Mouse (Mus musculus) limb, embryonic 15.5 days (tissue): Measurements from ENCODE around the gene Vdr. TPM values are rescaled to one million over a fixed set of nuclear protein-coding genes. Genes with fewer than 3 reads are reported as not detected.

ENCODE experiments used
- ATAC-seq: fragments of 200-750 bp; cut with Nextera tagmentation; 2 replicates; pipeline ENCODE4 v1.8.0; 2017; ENCODE audit warnings: low read depth, moderate TSS enrichment; ENCODE audit not compliant: insufficient number of reproducible peaks, low FRiP score, low TSS enrichment
- H3K27ac ChIP-seq: fragments of 300-500 bp; sonication (generic); 2 replicates; pipeline ENCODE4 v1.5.1; 2015; ENCODE audit warnings: moderate library complexity, mild to moderate bottlenecking, inconsistent platforms
- H3K27me3 ChIP-seq: fragments of 300-500 bp; sonication (generic); 2 replicates; pipeline ENCODE4 v1.6.1; 2015; ENCODE audit warnings: inconsistent platforms
- H3K36me3 ChIP-seq: fragments of 300-500 bp; sonication (generic); 2 replicates; pipeline ENCODE4 v1.6.1; 2015; ENCODE audit warnings: inconsistent platforms
- H3K4me1 ChIP-seq: fragments of 300-500 bp; sonication (generic); 2 replicates; pipeline ENCODE4 v1.6.1; 2015; ENCODE audit warnings: inconsistent platforms
- H3K4me2 ChIP-seq: fragments of 300-500 bp; sonication (generic); 2 replicates; pipeline ENCODE4 v1.6.1; 2015; ENCODE audit warnings: mild to moderate bottlenecking, inconsistent platforms
- H3K4me3 ChIP-seq: fragments of 300-500 bp; sonication (generic); 2 replicates; pipeline ENCODE4 v1.5.1; 2015; ENCODE audit warnings: mild to moderate bottlenecking, inconsistent platforms
- H3K9ac ChIP-seq: fragments of 300-500 bp; sonication (generic); 2 replicates; pipeline ENCODE4 v1.6.1; 2015; ENCODE audit warnings: inconsistent platforms
- H3K9me3 ChIP-seq: fragments of 300-500 bp; sonication (generic); 2 replicates; pipeline ENCODE4 v1.6.1; 2016; ENCODE audit warnings: inconsistent platforms
- WGBS: fragments of 180-500 bp; shearing (Covaris S2); methylation state at CpG from one replicate; pipeline ENCODE4 v1.1.7; 2015; 5-methylcytosine and 5-hydroxymethylcytosine counted together
- polyA plus RNA-seq: library from polyadenylated mRNA; unstranded; fragments of >200 nt; fragmentation: Nextera tagmentation; extraction: Ambion mirVana; gene quantifications from 2 replicates; pipeline ENCODE4 v1.2.1, GENCODE M21; 2015

Vdr gene
- 3.4 and 4.2 TPM in 2 replicates for polyA plus RNA-seq

DNA sequence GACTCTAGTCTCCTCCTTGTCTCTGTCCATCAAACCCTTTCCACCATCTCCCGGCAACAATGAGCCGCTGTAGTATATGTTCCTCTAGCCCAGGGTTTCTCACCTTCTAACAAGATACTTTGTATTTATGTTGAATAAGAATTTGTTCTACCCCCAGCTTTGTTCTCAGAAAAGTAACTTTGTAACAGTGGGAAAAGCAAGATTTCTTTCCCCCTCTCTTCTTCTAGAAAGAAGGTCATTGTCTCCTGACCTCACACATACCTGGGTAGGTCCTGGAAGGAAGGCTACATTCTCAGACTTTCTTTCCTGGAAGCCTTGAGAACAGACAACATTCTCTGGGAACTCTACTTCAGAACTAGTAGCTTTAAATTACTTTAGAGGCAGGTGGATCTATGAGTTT lies at the start of gene Vdr:
Gene Vdr (minus strand): TSS at position 101 of the 400 bp plus-strand sequence.
- Histone ChIP-seq H3K9me3 (no peaks in the 10 kb centered on the region), H3K4me2 (no peak within 1 kb of the TSS), H3K27me3 (peaks cover 26% of the 10 kb centered on the region), H3K4me1 (peaks cover 21% of the 10 kb centered on the region), H3K36me3 (no peaks in the 10 kb centered on the region), H3K27ac (no peak within 1 kb of the TSS), H3K4me3 (no peak within 1 kb of the TSS), H3K9ac (no peak within 1 kb of the TSS)
- 95% methylated on average over 2 of the region's 2 CpGs for WGBS
- ATAC-seq, result no peak

DNA sequence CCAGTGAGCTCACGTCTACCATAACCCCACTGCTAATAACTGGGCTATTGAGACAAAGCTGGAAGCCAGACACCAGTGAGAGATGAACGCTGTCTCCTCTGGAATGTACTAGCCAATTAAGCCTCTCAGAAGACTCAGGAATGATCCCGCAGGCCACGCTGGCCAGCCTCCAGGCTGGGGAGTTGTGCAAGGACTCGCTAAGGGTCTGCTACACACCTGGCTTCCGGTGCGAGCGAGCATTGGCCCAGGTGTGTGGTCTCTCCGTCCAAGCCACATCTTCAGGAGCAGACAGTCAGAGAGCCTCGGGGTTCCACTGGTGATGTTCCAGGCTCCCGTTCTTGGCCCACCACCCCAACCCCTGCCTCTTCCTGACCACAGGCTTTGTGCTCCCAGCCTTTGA lies 46.0 kb upstream of the Vdr start:
- Histone ChIP-seq H3K4me2 (no peak overlapping the region), H3K9ac (no peak overlapping the region), H3K4me3 (no peak overlapping the region), H3K4me1 (peaks cover 18% of the 10 kb centered on the region), H3K36me3 (no peaks in the 10 kb centered on the region), H3K27me3 (no peaks in the 10 kb centered on the region), H3K9me3 (no peaks in the 10 kb centered on the region), H3K27ac (no peak overlapping the region)
- WGBS, result 50% methylated on average over 11 of the region's 11 CpGs
- ATAC-seq, result no peak

DNA sequence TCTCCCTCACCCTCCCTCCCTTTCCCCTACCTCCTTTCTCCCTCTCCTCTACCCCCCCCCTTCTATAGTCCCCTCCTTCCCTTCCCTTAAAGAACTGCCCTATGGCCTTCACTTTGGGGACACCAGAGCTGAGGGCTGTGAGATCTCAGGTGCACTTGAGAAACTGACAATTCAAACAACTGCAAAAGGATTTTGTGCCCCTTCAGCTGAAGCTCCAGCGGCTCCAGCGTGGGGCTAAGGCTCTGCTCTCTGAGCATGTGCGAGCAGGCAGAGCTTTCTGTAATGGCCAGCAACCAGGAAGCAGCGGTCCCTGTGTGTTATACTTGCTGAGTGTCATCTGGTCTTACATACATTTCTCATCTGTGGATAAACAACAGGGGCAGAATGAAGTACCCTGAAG lies 45.3 kb upstream of the Vdr start:
- H3K4me2 ChIP-seq, result no peak overlapping the region
- ATAC-seq, result no peak
- no peak overlapping the region for H3K9ac ChIP-seq
- peaks cover 18% of the 10 kb centered on the region for H3K4me1 ChIP-seq
- no peak overlapping the region for H3K27ac ChIP-seq
- 22% methylated on average over 4 of the region's 4 CpGs for WGBS
- no peaks in the 10 kb centered on the region for H3K36me3 ChIP-seq
- no peaks in the 10 kb centered on the region for H3K27me3 ChIP-seq
- H3K9me3 ChIP-seq, result no peaks in the 10 kb centered on the region
- H3K4me3 ChIP-seq, result no peak overlapping the region

DNA sequence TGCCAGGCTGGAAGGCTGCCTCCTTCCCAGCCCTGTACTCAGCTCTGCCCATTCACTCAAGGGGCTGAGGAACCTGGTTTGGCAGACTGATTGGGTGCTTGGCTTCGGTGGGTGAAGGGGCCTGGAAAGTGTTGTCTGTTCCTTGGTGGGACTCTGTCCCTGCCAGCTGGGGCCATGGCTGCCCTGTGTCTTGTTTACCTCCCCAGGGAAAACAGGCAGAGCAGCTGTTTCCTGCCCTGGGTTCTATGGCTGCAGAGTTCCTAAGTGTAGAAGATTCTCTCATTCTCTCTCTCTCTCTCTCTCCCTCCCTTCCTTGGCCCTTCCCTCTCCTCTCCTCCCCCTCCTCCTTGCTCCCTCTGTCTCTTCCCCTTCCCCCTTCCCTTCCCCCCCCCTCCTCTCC lies 44.9 kb upstream of the Vdr start:
- 65% methylated on average over 1 of the region's 1 CpGs for WGBS
- H3K9me3 ChIP-seq, result no peaks in the 10 kb centered on the region
- H3K27me3 ChIP-seq, result no peaks in the 10 kb centered on the region
- no peak overlapping the region for H3K27ac ChIP-seq
- H3K4me2 ChIP-seq, result no peak overlapping the region
- peaks cover 19% of the 10 kb centered on the region for H3K4me1 ChIP-seq
- no peak overlapping the region for H3K4me3 ChIP-seq
- no peak overlapping the region for H3K9ac ChIP-seq
- no peak for ATAC-seq
- H3K36me3 ChIP-seq, result no peaks in the 10 kb centered on the region

DNA sequence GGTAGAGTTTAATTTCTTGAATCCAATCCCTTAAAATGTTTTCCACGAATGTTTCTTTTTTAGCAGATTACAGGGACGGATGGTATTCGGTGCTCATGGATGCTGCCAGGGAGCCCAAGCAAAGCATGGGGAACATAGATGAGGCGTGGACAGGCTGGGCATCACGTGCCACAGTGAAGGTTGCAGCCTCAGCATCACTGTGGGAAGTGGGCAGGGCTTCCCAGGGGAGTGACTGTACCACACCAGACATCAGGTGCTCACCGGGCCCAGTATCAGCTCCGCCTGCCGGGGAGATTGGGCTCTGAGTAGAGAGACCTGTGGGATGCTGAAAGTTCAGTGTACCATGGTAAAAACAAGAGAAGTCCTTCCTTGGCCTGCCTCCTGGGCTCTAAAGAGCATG lies 44.2 kb upstream of the Vdr start:
- no peak overlapping the region for H3K4me3 ChIP-seq
- no peak for ATAC-seq
- no peak overlapping the region for H3K27ac ChIP-seq
- no peaks in the 10 kb centered on the region for H3K27me3 ChIP-seq
- WGBS, result 83% methylated on average over 8 of the region's 8 CpGs
- H3K4me2 ChIP-seq, result no peak overlapping the region
- H3K36me3 ChIP-seq, result no peaks in the 10 kb centered on the region
- no peaks in the 10 kb centered on the region for H3K9me3 ChIP-seq
- H3K9ac ChIP-seq, result no peak overlapping the region
- peaks cover 25% of the 10 kb centered on the region for H3K4me1 ChIP-seq

DNA sequence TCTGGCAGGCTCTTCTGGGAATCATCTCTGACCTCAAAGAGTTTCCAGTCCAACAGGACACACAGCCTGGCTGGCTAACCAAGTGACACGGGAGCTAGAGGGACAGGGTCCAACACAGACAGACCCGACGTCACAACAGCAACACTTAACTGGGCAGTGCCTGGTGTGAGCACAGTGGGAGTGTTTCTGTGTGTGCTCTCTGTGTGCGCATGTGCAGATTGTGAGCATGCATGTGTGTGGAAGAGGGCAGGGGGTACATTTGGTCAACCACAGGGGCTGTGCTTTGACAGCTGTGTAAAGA lies 42.4 kb upstream of the Vdr start:
- Histone ChIP-seq H3K4me2 (no peak overlapping the region), H3K27ac (no peak overlapping the region), H3K4me3 (no peak overlapping the region), H3K9ac (no peak overlapping the region), H3K36me3 (no peaks in the 10 kb centered on the region), H3K27me3 (peaks cover 2% of the 10 kb centered on the region; the same call in 1 of the 2 replicates), H3K4me1 (peaks cover 32% of the 10 kb centered on the region), H3K9me3 (no peaks in the 10 kb centered on the region)
- 63% methylated on average over 4 of the region's 4 CpGs for WGBS
- ATAC-seq, result no peak

DNA sequence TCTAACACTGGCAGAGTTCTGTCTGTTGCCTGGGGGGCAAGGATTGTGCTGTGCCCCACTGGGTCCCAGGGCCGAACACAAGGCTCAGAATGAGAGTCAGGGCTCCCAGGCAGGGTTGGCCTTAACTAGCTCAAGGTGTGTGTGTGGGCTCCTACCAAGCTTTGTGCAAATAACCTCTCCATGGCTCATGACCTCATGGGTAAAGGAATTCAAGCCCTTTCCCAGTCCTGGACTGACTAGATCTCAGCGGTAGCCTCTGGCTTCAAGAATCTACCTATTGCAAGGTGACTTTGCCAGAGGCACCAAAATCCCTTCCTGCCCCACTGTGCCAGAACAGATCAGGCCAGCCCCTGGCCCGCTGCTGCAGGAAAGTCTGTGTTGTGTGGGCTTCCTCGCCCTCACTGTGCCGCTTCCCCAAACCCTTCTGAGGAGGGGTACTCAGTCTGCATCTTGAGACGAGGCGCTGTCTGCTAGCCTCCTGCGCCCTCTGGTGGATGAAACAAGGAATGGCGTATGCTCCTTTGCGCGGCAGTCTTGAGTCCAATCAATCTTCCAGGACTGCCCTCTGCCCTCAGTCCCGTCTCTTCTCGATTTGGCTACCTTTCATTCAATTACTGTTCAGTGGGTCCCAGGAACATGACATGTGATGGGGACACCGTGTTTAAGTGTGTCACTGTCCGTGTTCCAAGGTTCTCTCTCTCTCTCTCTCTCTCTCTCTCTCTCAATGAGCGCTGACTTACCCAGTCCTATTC lies 41.9 kb upstream of the Vdr start:
- no peak overlapping the region for H3K4me2 ChIP-seq
- no peak; the same call in 1 of the 2 replicates for ATAC-seq
- WGBS, result 14% methylated on average over 16 of the region's 16 CpGs
- H3K27ac ChIP-seq, result no peak overlapping the region
- H3K9ac ChIP-seq, result no peak overlapping the region
- H3K4me1 ChIP-seq, result peaks cover 32% of the 10 kb centered on the region
- H3K36me3 ChIP-seq, result no peaks in the 10 kb centered on the region
- no peak overlapping the region for H3K4me3 ChIP-seq
- H3K9me3 ChIP-seq, result no peaks in the 10 kb centered on the region
- peaks cover 2% of the 10 kb centered on the region; the same call in 1 of the 2 replicates for H3K27me3 ChIP-seq

DNA sequence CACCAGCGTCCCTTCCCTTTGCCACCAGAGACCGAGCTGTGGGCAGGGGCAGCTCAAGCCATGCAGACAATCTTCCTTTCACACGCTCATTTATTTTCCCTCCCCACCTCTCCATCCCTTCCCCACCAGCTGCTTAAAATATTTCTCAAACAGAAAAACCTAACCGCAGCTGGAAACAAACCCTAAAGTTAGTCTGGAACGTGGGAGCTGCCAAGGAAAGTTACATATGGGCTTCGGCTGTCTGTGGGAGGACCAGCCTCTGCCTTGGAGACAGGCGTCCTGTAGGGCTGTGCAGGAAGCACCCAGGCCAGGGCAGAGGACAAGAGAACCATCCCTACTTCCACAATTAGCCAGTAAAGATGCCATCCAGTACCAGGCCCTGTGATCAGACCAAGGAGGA lies 39.8 kb upstream of the Vdr start:
- H3K36me3 ChIP-seq, result no peaks in the 10 kb centered on the region
- H3K4me3 ChIP-seq, result no peak overlapping the region
- H3K27me3 ChIP-seq, result peaks cover 5% of the 10 kb centered on the region
- ATAC-seq, result no peak
- H3K4me1 ChIP-seq, result peaks cover 22% of the 10 kb centered on the region
- no peak overlapping the region for H3K9ac ChIP-seq
- H3K27ac ChIP-seq, result no peak overlapping the region
- WGBS, result 46% methylated on average over 7 of the region's 7 CpGs
- H3K4me2 ChIP-seq, result no peak overlapping the region
- no peaks in the 10 kb centered on the region for H3K9me3 ChIP-seq

DNA sequence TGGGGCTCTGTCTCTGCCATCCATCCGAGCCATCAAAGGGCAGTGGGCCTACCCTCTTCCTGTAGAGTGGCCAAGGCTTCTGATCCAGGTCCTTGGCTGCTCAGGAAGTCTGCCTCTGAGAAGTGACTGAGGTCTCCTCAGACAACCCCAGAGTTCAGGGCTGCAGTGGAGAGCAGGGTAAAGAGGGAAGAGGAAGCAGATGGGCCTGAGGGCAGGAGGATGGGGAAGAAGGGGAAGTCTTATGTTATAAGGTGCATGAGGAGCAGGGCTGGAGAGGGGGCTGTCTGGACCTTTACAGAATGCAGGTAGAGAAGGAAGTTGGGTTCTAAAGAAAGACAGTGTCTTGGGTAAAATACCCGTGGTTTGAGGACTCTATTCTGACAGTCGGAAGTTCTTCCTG lies 39.3 kb upstream of the Vdr start:
- no peaks in the 10 kb centered on the region for H3K36me3 ChIP-seq
- no peaks in the 10 kb centered on the region for H3K9me3 ChIP-seq
- no peak overlapping the region for H3K9ac ChIP-seq
- no peak overlapping the region for H3K27ac ChIP-seq
- no peak for ATAC-seq
- H3K4me2 ChIP-seq, result no peak overlapping the region
- H3K4me1 ChIP-seq, result peaks cover 22% of the 10 kb centered on the region
- no peak overlapping the region for H3K4me3 ChIP-seq
- H3K27me3 ChIP-seq, result peaks cover 5% of the 10 kb centered on the region
- 63% methylated on average over 3 of the region's 3 CpGs for WGBS

DNA sequence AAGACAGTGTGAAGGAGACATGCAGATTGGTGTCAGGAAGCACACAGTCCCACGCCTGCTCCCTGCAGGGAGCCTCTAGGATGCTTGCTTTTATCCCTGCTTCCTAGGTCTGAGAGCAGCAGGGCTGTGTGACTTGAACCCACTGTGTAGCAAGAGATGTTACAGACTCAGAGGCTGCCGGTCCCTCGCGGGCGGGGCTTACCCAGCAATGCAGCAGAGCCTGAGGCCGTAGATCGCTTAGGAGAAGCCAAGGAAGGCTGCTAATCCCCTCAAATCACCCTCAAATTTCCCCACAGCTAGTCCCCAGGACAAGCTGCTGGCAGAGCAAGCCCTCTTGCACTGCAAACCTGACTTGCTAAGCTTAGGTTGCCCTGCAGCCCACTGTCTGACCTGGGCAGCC lies 38.3 kb upstream of the Vdr start:
- no peak overlapping the region for H3K9ac ChIP-seq
- ATAC-seq, result no peak
- 36% methylated on average over 7 of the region's 7 CpGs for WGBS

DNA sequence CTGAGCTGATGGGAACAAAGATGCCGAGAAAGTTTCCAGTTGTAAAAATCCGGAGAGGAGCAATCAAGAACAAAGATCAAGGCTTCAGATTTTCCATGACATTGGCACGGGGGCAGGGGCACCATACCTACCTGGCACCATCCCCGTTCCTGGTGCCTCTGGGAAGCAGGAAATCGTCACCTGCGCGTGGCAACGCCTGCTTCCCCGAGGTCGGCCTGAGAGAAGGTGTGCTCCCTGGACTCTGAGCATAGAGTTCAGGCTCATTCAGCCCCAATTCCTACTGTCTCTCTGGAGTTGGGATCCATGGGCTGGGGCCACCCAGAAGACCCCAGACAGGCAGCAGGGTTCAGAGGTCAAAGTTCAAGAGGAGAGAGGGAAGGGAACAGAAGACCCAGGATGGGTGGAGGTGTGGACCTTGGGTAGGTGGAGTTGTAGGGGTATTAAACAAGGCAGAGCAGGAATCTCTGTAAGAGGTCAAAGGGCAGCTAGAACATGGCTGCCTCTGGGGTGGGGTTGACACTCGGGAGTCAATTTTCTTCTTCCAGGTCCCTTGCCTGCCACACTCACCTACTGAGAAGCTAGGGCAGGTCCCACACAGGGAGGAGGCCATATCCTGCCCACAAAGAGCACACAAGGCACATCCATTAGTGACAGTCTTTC lies 35.4 kb upstream of the Vdr start:
- 67% methylated on average over 11 of the region's 11 CpGs for WGBS
- H3K9me3 ChIP-seq, result no peaks in the 10 kb centered on the region
- H3K4me1 ChIP-seq, result peaks cover 15% of the 10 kb centered on the region
- no peaks in the 10 kb centered on the region for H3K36me3 ChIP-seq
- no peak for ATAC-seq
- no peak overlapping the region for H3K9ac ChIP-seq
- H3K4me3 ChIP-seq, result no peak overlapping the region
- no peak overlapping the region for H3K27ac ChIP-seq
- H3K27me3 ChIP-seq, result peaks cover 5% of the 10 kb centered on the region
- no peak overlapping the region for H3K4me2 ChIP-seq

More for the DNA sequence above, 38.3 kb upstream of the Vdr start:
- no peaks in the 10 kb centered on the region for H3K36me3 ChIP-seq
- no peak overlapping the region for H3K27ac ChIP-seq
- H3K27me3 ChIP-seq, result peaks cover 5% of the 10 kb centered on the region
- peaks cover 22% of the 10 kb centered on the region for H3K4me1 ChIP-seq
- no peaks in the 10 kb centered on the region for H3K9me3 ChIP-seq
- no peak overlapping the region for H3K4me3 ChIP-seq
- no peak overlapping the region for H3K4me2 ChIP-seq

DNA sequence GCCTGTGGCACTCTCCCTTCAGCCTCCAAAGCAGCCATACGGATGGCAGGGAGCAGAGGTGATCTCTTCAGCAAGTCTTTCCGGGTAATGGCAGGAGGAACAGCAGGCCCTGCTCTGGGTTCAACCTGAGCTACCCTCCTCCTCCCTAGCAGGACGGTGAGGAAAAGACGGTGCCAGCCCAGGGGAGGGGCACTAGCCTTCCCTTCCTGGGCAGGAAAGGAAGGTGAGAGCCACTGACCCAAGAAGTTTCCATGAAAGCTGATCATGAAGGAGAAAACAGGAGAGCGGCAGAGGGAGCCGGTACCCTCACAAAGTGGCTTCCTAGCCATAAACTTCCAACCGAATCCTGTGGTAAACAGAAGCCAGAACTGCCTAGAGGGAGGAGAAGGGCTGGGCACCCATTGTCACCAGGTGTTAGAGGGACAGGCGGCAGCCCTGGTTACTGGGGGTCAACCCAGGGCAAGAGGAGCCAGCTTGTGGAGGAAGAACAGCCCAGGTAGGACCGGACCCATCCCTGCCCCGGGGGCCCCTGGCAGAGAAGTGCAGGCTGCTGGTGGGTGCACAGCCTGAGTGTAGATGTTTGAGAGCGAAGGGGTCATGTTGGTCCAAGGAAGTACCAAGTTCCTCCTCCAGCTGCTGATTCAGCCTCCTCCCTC lies 34.6 kb upstream of the Vdr start:
- Histone ChIP-seq H3K27ac (no peak overlapping the region), H3K4me3 (no peak overlapping the region), H3K36me3 (no peaks in the 10 kb centered on the region), H3K9ac (no peak overlapping the region), H3K9me3 (no peaks in the 10 kb centered on the region), H3K4me1 (peaks cover 11% of the 10 kb centered on the region), H3K27me3 (peaks cover 5% of the 10 kb centered on the region), H3K4me2 (no peak overlapping the region)
- 58% methylated on average over 11 of the region's 11 CpGs for WGBS
- 0 out of 2 replicates have a peak, but pooled peaks have one; percentile 30 for ATAC-seq
